Comparison of ENCODE assay signal across 8 mouse cellular contexts in the genomic region with DNA sequence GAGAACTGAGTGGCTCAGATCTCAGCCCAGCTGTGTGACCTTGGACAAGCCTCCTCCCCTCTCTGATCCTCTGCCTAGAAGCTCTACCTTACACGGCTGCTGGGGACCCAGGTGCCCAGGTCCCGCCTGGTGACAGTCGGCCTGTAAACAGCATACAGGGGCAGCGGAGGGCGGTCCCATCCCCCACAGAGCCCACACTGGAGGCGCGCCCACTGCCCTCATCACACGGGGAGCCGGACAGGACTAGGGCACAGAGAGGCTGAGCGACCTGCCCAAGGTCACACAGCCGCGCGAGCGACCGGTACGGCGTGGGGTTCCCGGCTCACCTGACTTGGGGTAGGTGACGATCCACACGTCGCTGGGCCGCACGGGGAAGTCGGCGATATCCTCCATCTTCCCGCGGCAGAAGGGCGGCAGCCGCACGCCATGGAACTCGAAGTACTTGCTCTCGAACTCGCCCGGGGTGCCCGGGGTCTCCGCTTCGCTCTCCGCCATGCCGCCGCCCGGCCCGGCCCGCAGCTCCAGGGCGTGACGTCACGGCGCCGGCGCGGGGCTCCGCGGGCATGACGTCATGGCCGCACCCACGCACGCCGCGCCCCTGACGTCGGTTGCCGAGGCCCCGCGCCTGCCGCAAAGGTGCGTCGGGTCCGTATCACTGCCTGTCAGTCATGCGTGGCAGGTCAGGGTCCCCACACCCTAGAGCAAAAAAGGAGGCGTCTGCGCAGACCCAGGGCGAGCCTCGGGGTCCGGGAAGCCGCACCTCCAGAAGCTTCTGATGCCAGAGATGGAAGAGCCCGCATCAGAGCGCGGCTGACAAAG. TPM values are rescaled to one million over a fixed set of nuclear protein-coding genes. Genes with fewer than 3 reads are reported as not detected.
A peak's percentile ranks its signal among the peaks of the same experiment; 100 is the strongest.
DNase-seq lines count a peak whose midpoint lies in the region; ATAC-seq lines count a peak whose summit lies in the region.

A gene (minus strand): TSS at position 650 of the 819 bp plus-strand sequence.

- no peaks in the 10 kb centered on the region for H3K36me3 ChIP-seq in hindbrain, embryonic 11.5 days (ENCODE audit: control insufficient read depth, insufficient read depth, low read length)
- no peaks in the 10 kb centered on the region for H3K36me3 ChIP-seq in limb, embryonic 13.5 days

- peaks cover 22% of the 10 kb centered on the region for H3K27me3 ChIP-seq in hindbrain, embryonic 11.5 days (ENCODE audit: control insufficient read depth, insufficient read depth, low read length)
- H3K27me3 ChIP-seq in limb, embryonic 13.5 days: peaks cover 61% of the 10 kb centered on the region

- peak within 1 kb of the TSS; percentile 46 for H3K9ac ChIP-seq in hindbrain, embryonic 11.5 days (ENCODE audit: low read depth, low read length)
- H3K9ac ChIP-seq in limb, embryonic 13.5 days: peak within 1 kb of the TSS; percentile 63

- peak within 1 kb of the TSS; percentile 87 for H3K4me2 ChIP-seq in hindbrain, embryonic 11.5 days (replicated peaks; ENCODE audit: low read depth, low read length)
- H3K4me2 ChIP-seq in limb, embryonic 13.5 days (replicated peaks): peak within 1 kb of the TSS; percentile 94

- peak; percentile 53; the same call in 1 of the 2 replicates for ATAC-seq in hindbrain, embryonic 11.5 days (ENCODE audit: low FRiP score)
- no peak for ATAC-seq in limb, embryonic 13.5 days (ENCODE audit: low FRiP score, low read depth)

- no peaks in the 10 kb centered on the region for H3K4me1 ChIP-seq in hindbrain, embryonic 11.5 days (replicated peaks; ENCODE audit: control insufficient read depth, insufficient read depth, low read length)
- H3K4me1 ChIP-seq in limb, embryonic 13.5 days: peaks cover 10% of the 10 kb centered on the region

- peak within 1 kb of the TSS; percentile 60 for H3K4me3 ChIP-seq in hindbrain, embryonic 11.5 days (ENCODE audit: low read depth, low read length)
- H3K4me3 ChIP-seq in limb, embryonic 13.5 days: peak within 1 kb of the TSS; percentile 56

- H3K27ac ChIP-seq in hindbrain, embryonic 11.5 days (ENCODE audit: low read depth, low read length): no peak within 1 kb of the TSS
- no peak within 1 kb of the TSS for H3K27ac ChIP-seq in limb, embryonic 13.5 days

- DNase-seq in adrenal gland, adult 18-20 months (ENCODE audit: low spot score in 2 of 2): peak; percentile 8 to 25
- DNase-seq in adrenal gland, postnatal 36 days: no peak
- DNase-seq in CD4-positive helper T cell, adult 2 months (ENCODE audit: low read depth, low spot score): peak; percentile 34
- DNase-seq in cerebellum, postnatal 36 days: peak; percentile 81 to 85
- peak; percentile 75 for DNase-seq in hindbrain, embryonic 11.5 days (ENCODE audit: low spot score)
- DNase-seq in right cerebral cortex, adult 18-20 months: peak; percentile 73
- DNase-seq in gastrocnemius, postnatal 10 days: no peak

- WGBS in hindbrain, embryonic 11.5 days: 3% methylated on average over 71 of the region's 77 CpGs
- 2% methylated on average over 76 of the region's 77 CpGs for WGBS in limb, embryonic 13.5 days

- no peaks in the 10 kb centered on the region for H3K9me3 ChIP-seq in hindbrain, embryonic 11.5 days (ENCODE audit: control insufficient read depth, low read length)
- H3K9me3 ChIP-seq in limb, embryonic 13.5 days: no peaks in the 10 kb centered on the region

RNA-seq across cellular contexts. Expression of the gene that starts here (rescaled TPM):
- total RNA-seq in adrenal gland, adult 18-20 months (2021): 1 to 10 TPM; 4.4 to 4.9 TPM
- total RNA-seq in adrenal gland, postnatal 36 days (2021): 1 to 10 TPM; 2.7 to 3.7 TPM
- 8.0 and 9.2 TPM in 2 replicates for polyA plus RNA-seq in hindbrain, embryonic 11.5 days (2014; fragmentation: Nextera tagmentation; extraction: Ambion mirVana)
- polyA plus RNA-seq in limb, embryonic 13.5 days (2015; fragmentation: Nextera tagmentation; extraction: Ambion mirVana): 3.3 and 3.4 TPM in 2 replicates
- under 1 TPM; 0.36 to 0.38 TPM for total RNA-seq in gastrocnemius, postnatal 10 days (2021)

Comparison
In these comparisons a context has a peak if more than half of its experiments do, and no peak if none do; other contexts are left out.
1. DNase-seq: peak in adrenal gland, adult 18-20 months (2 of 2), CD4-positive helper T cell, adult 2 months (single experiment), cerebellum, postnatal 36 days (2 of 2), hindbrain, embryonic 11.5 days (single experiment) and right cerebral cortex, adult 18-20 months (single experiment); none in adrenal gland, postnatal 36 days (0 of 2) and gastrocnemius, postnatal 10 days (single experiment).